Mouse (Mus musculus) hindbrain, embryonic 10.5 days (tissue): ENCODE results near the gene Mylk. TPM values are rescaled to one million over a fixed set of nuclear protein-coding genes. Genes with fewer than 3 reads are reported as not detected.

Source experiments
- DNase-seq: peaks from one replicate; pipeline ENCODE4 v3.0.0-alpha.2; 2017; ENCODE audit warnings: low spot score
- H3K27ac ChIP-seq: fragments of 300-500 bp; sonication (generic); 2 replicates; pipeline ENCODE4 v1.5.1; 2016; ENCODE audit warnings: mild to moderate bottlenecking, moderate library complexity
- H3K27me3 ChIP-seq: fragments of 300-500 bp; sonication (generic); 2 replicates; pipeline ENCODE4 v1.6.1; 2016; ENCODE audit warnings: mild to moderate bottlenecking; ENCODE audit not compliant: poor library complexity, insufficient read depth, severe bottlenecking
- H3K36me3 ChIP-seq: fragments of 300-500 bp; sonication (generic); 2 replicates; pipeline ENCODE4 v1.6.1; 2016; ENCODE audit warnings: mild to moderate bottlenecking, moderate library complexity
- H3K4me1 ChIP-seq: fragments of 300-500 bp; sonication (generic); replicated peaks from 2 replicates; pipeline ENCODE4 v1.6.1; 2016; ENCODE audit warnings: mild to moderate bottlenecking
- H3K4me3 ChIP-seq: fragments of 300-500 bp; sonication (generic); 2 replicates; pipeline ENCODE4 v1.5.1; 2016; ENCODE audit warnings: mild to moderate bottlenecking, moderate library complexity
- H3K9me3 ChIP-seq: fragments of 300-500 bp; sonication (generic); 2 replicates; pipeline ENCODE4 v1.6.1; 2016; ENCODE audit warnings: mild to moderate bottlenecking, moderate library complexity
- WGBS: fragments of 180-500 bp; shearing (Covaris S2); methylation state at CpG from one replicate; pipeline ENCODE4 v1.1.7; 2016; 5-methylcytosine and 5-hydroxymethylcytosine counted together
- polyA plus RNA-seq: library from polyadenylated mRNA; unstranded; fragments of >200 nt; fragmentation: Nextera tagmentation; extraction: Ambion mirVana; gene quantifications from 2 replicates; pipeline ENCODE4 v1.2.1, GENCODE M21; 2016

Mylk gene
- polyA plus RNA-seq, 1 experiment from 2014 or later, result 5.7 TPM

DNA sequence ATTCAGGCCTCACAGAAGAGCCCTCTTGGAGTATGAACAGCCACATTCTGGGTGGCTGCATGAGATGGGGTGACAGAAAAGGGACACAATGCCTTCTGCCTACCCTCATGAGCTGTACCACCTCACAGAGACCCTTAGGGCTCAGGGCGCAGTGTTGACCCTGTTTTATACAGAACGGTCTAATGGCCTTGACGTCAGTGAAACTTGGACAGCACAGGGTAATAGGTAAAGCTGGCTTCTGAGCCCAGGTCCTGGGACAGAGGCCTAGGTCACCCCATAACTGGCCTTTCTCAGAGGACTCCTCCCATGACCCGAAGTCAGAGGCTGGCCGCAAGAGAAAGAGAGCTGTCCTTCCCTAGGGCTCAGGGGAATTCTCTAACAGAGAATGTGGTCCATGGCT is 155.5 kb downstream of the Mylk start:
- DNase-seq, result no peak
- H3K27me3 ChIP-seq, result no peaks in the 10 kb centered on the region
- WGBS, result 75% methylated on average over 5 of the region's 5 CpGs
- H3K4me1 ChIP-seq, result peaks cover 22% of the 10 kb centered on the region
- no peaks in the 10 kb centered on the region for H3K9me3 ChIP-seq
- no peaks in the 10 kb centered on the region for H3K36me3 ChIP-seq
- H3K27ac ChIP-seq, result peak overlapping the region; percentile 75
- H3K4me3 ChIP-seq, result no peak overlapping the region

DNA sequence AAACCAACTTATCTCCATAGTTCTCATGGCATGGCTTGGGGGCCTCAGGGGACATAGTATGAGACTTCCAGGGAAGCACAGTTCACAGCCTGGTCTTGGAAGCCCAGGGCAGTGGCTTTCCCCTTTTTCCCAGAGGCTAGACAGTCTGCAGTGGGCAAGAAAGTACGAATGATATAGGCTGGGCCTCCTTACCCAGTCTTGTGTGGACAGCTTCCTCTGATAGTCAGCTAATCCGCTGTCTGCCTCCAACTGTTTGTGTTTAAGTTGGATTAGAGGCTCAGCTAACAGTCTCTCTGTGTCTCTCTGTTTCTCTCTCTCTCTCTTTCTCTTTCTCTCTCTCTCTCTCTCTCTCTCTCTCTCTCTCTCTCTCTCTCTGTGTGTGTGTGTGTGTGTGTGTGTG is 156.0 kb downstream of the Mylk start:
- Histone ChIP-seq H3K9me3 (no peaks in the 10 kb centered on the region), H3K4me3 (no peak overlapping the region), H3K4me1 (peaks cover 23% of the 10 kb centered on the region), H3K27me3 (no peaks in the 10 kb centered on the region), H3K27ac (peak overlapping the region; percentile 75; the same call in 1 of the 2 replicates), H3K36me3 (no peaks in the 10 kb centered on the region)
- 64% methylated on average over 2 of the region's 2 CpGs for WGBS
- no peak for DNase-seq

DNA sequence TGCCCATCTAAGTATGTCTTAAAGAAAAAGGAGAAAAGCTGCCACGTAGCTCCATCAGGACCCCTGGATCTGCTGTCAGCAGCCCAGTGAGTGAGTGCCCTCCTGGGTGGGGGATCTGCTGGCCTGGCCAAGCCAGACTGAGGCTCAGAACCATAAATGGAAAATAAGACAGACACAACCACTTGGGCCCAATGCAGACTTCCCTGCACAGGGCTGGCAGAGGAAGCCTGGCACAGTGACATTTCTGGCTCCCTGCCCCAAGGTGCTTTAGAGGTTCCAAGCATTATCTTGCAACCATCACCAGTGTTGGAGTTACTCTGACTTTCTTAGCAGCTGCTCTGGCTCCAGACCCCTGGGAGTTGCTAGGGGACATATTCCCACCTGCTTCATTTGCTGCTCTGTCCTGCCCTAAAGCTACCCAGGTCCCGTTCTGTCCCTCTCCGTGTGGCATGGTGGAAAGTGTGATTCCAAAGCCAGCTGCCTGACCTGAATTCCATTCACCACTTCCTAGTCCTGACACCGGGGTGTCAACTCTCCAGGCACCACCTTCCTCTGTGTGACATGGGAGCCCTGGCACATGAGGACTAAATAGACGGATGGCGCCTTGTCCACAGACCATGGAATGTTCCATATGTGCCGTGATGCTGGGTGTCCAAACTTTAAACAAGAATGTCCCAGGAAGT is 156.7 kb downstream of the Mylk start:
- no peak overlapping the region for H3K4me3 ChIP-seq
- no peaks in the 10 kb centered on the region for H3K27me3 ChIP-seq
- no peaks in the 10 kb centered on the region for H3K36me3 ChIP-seq
- DNase-seq, result no peak
- no peak overlapping the region for H3K27ac ChIP-seq
- peaks cover 25% of the 10 kb centered on the region for H3K4me1 ChIP-seq
- 82% methylated on average over 7 of the region's 7 CpGs for WGBS
- no peaks in the 10 kb centered on the region for H3K9me3 ChIP-seq

DNA sequence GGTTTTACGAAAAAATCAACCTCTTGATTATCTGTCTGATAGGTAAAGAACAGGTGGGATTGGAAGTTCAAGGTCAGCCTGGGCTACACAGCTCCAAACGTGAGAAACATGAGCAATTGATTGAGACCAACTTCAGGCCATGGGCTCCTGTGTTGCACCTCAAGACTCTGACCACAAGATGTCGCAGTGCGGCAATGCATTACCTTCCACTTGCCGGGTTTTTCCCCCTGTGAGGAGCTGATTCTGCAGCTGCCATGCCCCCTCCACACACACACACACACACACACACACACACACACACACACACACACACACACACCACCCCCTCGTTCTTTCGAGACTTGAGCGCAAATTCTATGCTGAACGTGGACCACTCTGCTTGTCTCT is 157.3 kb downstream of the Mylk start:
- H3K9me3 ChIP-seq, result no peaks in the 10 kb centered on the region
- H3K27me3 ChIP-seq, result no peaks in the 10 kb centered on the region
- no peaks in the 10 kb centered on the region for H3K36me3 ChIP-seq
- H3K27ac ChIP-seq, result no peak overlapping the region
- H3K4me3 ChIP-seq, result no peak overlapping the region
- DNase-seq, result peak; percentile 75
- WGBS, result 21% methylated on average over 9 of the region's 9 CpGs
- peaks cover 25% of the 10 kb centered on the region for H3K4me1 ChIP-seq

GRCm38 (mm10) chr16:34902761-34903160 is 157.8 kb downstream of the Mylk start:
- Histone ChIP-seq H3K4me1 (peaks cover 25% of the 10 kb centered on the region), H3K27me3 (no peaks in the 10 kb centered on the region), H3K9me3 (no peaks in the 10 kb centered on the region), H3K36me3 (no peaks in the 10 kb centered on the region), H3K27ac (no peak overlapping the region), H3K4me3 (no peak overlapping the region)
- WGBS, result 85% methylated on average over 8 of the region's 8 CpGs
- no peak for DNase-seq

DNA sequence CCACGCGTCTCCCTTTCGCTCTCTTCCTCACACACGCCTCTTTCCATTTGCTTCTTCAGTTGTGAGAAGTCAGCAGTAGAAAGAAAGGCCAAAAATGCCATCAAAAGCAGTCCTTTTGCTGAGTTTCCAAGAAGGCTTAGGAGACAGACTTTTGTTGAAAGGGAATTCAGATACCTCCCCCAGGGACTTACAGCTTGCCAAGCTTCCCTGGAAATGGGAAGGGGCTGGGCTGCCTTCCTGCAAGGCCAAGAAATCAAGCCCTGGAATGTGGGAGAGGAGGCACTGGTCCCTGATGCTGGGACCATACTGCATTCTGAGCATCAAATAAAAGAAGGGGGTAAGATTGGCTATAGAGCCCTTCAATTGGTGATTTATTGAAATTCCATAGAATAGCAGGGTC is 159.9 kb downstream of the Mylk start:
- Histone ChIP-seq H3K27ac (no peak overlapping the region), H3K9me3 (no peaks in the 10 kb centered on the region), H3K4me3 (no peak overlapping the region), H3K27me3 (no peaks in the 10 kb centered on the region), H3K36me3 (no peaks in the 10 kb centered on the region), H3K4me1 (peaks cover 16% of the 10 kb centered on the region)
- 76% methylated on average over 4 of the region's 4 CpGs for WGBS
- no peak for DNase-seq

GRCm38 (mm10) chr16:34909437-34909836 is 164.4 kb downstream of the Mylk start:
- WGBS, result 70% methylated on average over 6 of the region's 6 CpGs
- no peaks in the 10 kb centered on the region for H3K27me3 ChIP-seq
- H3K9me3 ChIP-seq, result no peaks in the 10 kb centered on the region
- no peak overlapping the region for H3K4me3 ChIP-seq
- peaks cover 11% of the 10 kb centered on the region; the same call in 1 of the 2 replicates for H3K4me1 ChIP-seq
- H3K27ac ChIP-seq, result peak overlapping the region; percentile 4; the same call in 1 of the 2 replicates
- H3K36me3 ChIP-seq, result no peaks in the 10 kb centered on the region
- no peak for DNase-seq

GRCm38 (mm10) chr16:34917373-34917900 is 172.4 kb downstream of the Mylk start:
- DNase-seq, result no peak
- H3K9me3 ChIP-seq, result no peaks in the 10 kb centered on the region
- H3K4me3 ChIP-seq, result no peak overlapping the region
- no peak overlapping the region for H3K27ac ChIP-seq
- H3K27me3 ChIP-seq, result no peaks in the 10 kb centered on the region
- 89% methylated on average over 4 of the region's 4 CpGs for WGBS
- 0 out of 2 replicates have a peak, but pooled peaks cover 6% of the 10 kb centered on the region for H3K36me3 ChIP-seq
- peaks cover 46% of the 10 kb centered on the region for H3K4me1 ChIP-seq

DNA sequence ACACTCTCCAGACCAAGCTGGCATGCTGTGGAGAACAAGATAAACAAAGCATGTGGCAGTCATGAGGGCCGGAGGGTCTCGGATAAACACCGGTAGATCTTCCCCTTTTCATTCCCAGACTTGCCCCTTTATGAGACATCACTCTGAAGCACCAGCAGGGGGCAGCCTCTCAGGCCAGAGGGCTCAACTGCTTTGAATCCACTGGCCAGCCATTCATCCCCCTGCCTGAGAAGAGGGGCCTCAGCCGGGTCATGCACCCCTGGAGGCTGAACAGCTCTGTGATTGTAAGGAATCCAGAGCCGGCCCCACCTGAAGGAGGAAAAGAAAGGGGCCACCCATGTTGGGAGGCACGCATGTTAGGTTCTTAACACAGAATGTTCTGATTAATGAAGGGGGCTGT is 175.2 kb downstream of the Mylk start:
- Histone ChIP-seq H3K4me1 (peaks cover 40% of the 10 kb centered on the region), H3K36me3 (0 out of 2 replicates have a peak, but pooled peaks cover 6% of the 10 kb centered on the region), H3K9me3 (no peaks in the 10 kb centered on the region), H3K27ac (peak overlapping the region; percentile 59), H3K27me3 (no peaks in the 10 kb centered on the region), H3K4me3 (no peak overlapping the region)
- 13% methylated on average over 6 of the region's 6 CpGs for WGBS
- peak; percentile 75 for DNase-seq

GRCm38 (mm10) chr16:34920868-34921267 is 175.9 kb downstream of the Mylk start:
- H3K27me3 ChIP-seq, result no peaks in the 10 kb centered on the region
- no peaks in the 10 kb centered on the region for H3K9me3 ChIP-seq
- H3K4me3 ChIP-seq, result no peak overlapping the region
- 80% methylated on average over 8 of the region's 8 CpGs for WGBS
- no peak for DNase-seq
- peaks cover 47% of the 10 kb centered on the region for H3K4me1 ChIP-seq
- 0 out of 2 replicates have a peak, but pooled peaks cover 6% of the 10 kb centered on the region for H3K36me3 ChIP-seq
- H3K27ac ChIP-seq, result peak overlapping the region; percentile 59; the same call in 1 of the 2 replicates

DNA sequence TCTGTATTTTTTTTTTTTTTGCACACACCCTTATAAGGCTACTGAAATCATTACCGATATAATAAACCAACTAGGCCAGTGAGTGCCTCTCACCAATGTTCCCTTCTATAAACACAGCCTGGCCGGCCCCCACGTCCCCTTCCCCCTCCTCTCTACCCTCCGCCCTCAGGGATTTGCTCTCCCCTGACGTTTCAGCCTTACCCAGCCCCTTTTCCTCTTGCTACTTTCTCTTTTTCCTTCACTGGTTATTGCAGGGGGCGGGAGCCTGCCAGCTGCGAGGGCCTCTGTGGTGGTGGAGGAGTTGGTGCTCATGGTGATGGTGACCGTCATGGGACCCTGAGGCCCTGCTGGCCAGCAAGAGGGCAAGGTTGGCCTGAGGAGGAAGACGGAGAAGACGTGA is 176.3 kb downstream of the Mylk start:
- no peak for DNase-seq
- Histone ChIP-seq H3K9me3 (no peaks in the 10 kb centered on the region), H3K4me3 (no peak overlapping the region), H3K4me1 (peaks cover 51% of the 10 kb centered on the region), H3K27me3 (no peaks in the 10 kb centered on the region), H3K36me3 (0 out of 2 replicates have a peak, but pooled peaks cover 6% of the 10 kb centered on the region), H3K27ac (peak overlapping the region; percentile 64)
- 71% methylated on average over 10 of the region's 10 CpGs for WGBS

DNA sequence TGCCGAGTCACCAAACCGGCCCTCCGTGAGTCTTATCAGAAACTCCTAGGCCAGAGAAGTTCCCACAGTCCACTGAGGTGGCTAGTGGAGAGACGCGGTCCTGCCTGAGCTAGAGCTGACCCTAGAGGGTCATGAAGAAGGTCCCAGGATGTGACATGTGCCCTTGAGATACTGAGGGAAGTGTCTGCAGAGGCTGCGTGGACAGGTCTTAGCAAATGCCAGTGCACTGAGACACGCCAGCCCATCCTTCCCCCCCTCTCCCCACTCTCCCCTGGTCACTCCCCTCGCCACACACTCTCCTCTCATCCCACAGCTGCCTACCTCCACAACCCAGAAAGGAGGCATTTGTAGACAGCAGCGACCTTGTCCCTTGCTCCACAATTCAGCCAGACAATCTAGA is 178.6 kb downstream of the Mylk start:
- Histone ChIP-seq H3K4me3 (no peak overlapping the region), H3K4me1 (peaks cover 52% of the 10 kb centered on the region), H3K27me3 (no peaks in the 10 kb centered on the region), H3K9me3 (no peaks in the 10 kb centered on the region), H3K27ac (no peak overlapping the region), H3K36me3 (0 out of 2 replicates have a peak, but pooled peaks cover 6% of the 10 kb centered on the region)
- 87% methylated on average over 9 of the region's 9 CpGs for WGBS
- DNase-seq, result no peak

- no peaks in the 10 kb centered on the region for H3K9me3 ChIP-seq
- H3K36me3 ChIP-seq, result 0 out of 2 replicates have a peak, but pooled peaks cover 6% of the 10 kb centered on the region
- WGBS, result 77% methylated on average over 5 of the region's 5 CpGs
- no peak overlapping the region for H3K27ac ChIP-seq
- peaks cover 46% of the 10 kb centered on the region for H3K4me1 ChIP-seq
- no peak for DNase-seq
- H3K4me3 ChIP-seq, result no peak overlapping the region
- H3K27me3 ChIP-seq, result no peaks in the 10 kb centered on the region
These were observed 179.3 kb downstream of the Mylk start for GRCm38 (mm10) chr16:34924324-34924723.
